Mouse (Mus musculus) lung, adult 2 months (tissue): Measurements from ENCODE around the gene Rabep2.

Experiments
- CTCF ChIP-seq: fragments of 200-500 bp; IDR thresholded peaks from 2 replicates; pipeline ENCODE4 v1.5.1; 2011; ENCODE audit warnings: mild to moderate bottlenecking, low read length, control low read depth; ENCODE audit not compliant: insufficient read depth
- POLR2A ChIP-seq: fragments of 200-500 bp; IDR thresholded peaks from 2 replicates; pipeline ENCODE4 v1.6.1; 2011; ENCODE audit warnings: low read depth, mild to moderate bottlenecking, control low read depth, low read length, borderline replicate concordance; ENCODE audit errors: extremely low read depth

- TF ChIP-seq CTCF (no peak), POLR2A (peak; percentile 58; the same call in 1 of the 2 replicates)
Observed at GRCm38 (mm10) chr7:126428631-126429502, at the start of gene Rabep2.
